Mouse (Mus musculus): ENCODE measurements around the gene Cacng6.

DNA sequence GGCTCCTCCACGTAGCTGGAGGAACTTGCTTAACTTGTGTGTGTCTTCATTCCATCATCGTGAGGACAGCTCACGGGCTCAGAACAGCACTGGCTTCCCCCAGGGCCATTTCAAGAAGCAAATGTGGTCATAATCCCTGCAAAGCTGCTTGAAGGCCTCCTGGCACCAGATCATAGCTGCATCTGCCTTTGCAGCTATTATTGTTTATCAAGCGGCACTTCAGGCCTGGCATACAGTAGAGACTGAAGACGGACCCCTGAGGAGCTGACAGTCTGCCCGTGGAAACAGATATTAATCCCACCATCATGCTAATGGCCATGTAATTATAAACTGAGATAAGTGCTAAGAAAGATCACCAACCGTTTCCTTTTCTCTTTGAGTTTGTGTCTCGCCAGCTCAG, 16.5 kb downstream of the Cacng6 start:
- no peak for TF ChIP-seq POLR2A (IDR thresholded peaks at IDR 0.05; ENCODE audit: borderline replicate concordance, low read depth, low read length)
- no peak for TF ChIP-seq CTCF (IDR thresholded peaks at IDR 0.05; ENCODE audit: low read depth, low read length)
